Mouse (Mus musculus) embryonic fibroblast, embryonic 13.5 days (primary cell): ENCODE results near the gene Gm49368.

Source experiments
- CTCF ChIP-seq: IDR thresholded peaks from 2 replicates; pipeline ENCODE4 v1.5.1; 2011; ENCODE audit warnings: mild to moderate bottlenecking, control low read depth, low read length, moderate library complexity, borderline replicate concordance; ENCODE audit not compliant: insufficient read depth
- POLR2A ChIP-seq: IDR thresholded peaks from 2 replicates; pipeline ENCODE4 v1.6.1; 2011; ENCODE audit warnings: low read depth, mild to moderate bottlenecking, control low read depth, low read length, moderate library complexity

GRCm38 (mm10) chr7:128071816-128072215 is 9.3 kb downstream of the Gm49368 start:
- TF ChIP-seq POLR2A (no peak), CTCF (no peak)
